Mouse (Mus musculus): Measurements from ENCODE around the gene Gfy.
A peak's percentile ranks its signal among the peaks of the same experiment; 100 is the strongest.
"Not testable (repeated sequence)": the region's sequence is repeated elsewhere in the genome, so short reads cannot be mapped to it uniquely, and the experiment has no call there.

The Gfy gene

DNA sequence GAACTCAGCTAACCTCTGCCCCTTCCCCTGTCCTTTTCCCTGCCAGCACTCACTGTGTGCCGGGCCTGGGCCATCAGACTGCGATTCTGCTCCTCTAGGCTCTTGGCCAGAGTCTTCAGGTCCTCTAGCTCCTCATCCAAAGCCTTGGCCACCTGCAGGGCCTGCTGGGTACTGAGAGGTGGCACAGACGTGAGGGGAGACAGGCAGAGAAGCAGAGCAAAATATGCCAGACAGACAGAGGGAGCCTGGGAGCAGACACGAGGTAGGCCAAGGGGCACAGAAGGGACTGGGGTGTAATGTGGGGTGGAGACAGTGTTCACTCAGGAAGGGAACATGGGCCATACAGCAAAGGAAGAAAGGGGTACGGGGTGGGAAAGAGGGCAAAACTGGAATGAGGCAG lies 14.0 kb upstream of the Gfy start:
- DNase-seq (ENCODE audit: low spot score), result no peak

GRCm38 (mm10) chr7:45192585-45193310 lies 13.4 kb upstream of the Gfy start:
- no peak for DNase-seq (ENCODE audit: low spot score)

- no peak for DNase-seq (ENCODE audit: low spot score)
These were observed 12.5 kb upstream of the Gfy start for GRCm38 (mm10) chr7:45191803-45192363.

- no peak for DNase-seq (ENCODE audit: low spot score)
These were observed 11.8 kb upstream of the Gfy start for GRCm38 (mm10) chr7:45191161-45191560.

- DNase-seq (ENCODE audit: low spot score), result no peak
These were observed 10.8 kb upstream of the Gfy start for GRCm38 (mm10) chr7:45190186-45190585.

DNA sequence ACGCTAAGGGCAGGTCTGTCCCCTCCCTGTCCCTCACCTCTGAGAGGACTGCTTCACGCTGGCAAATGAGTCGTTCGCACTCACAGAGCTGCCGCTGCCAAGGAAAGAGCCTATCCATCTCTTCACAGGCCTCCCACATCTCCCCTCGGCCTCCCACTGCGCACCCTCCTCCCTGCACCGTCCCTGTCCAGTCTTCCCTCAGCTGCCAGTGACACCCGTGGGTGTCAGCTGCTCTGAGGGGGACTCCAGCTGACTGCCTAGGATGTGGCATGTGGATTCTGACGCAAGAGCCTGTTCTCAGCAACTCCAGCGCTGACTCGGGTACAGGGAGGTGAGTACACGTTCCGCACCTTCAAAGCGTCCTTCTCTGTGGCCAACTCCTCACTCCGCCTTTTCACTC lies 10.2 kb upstream of the Gfy start:
- no peak for DNase-seq (ENCODE audit: low spot score)

DNA sequence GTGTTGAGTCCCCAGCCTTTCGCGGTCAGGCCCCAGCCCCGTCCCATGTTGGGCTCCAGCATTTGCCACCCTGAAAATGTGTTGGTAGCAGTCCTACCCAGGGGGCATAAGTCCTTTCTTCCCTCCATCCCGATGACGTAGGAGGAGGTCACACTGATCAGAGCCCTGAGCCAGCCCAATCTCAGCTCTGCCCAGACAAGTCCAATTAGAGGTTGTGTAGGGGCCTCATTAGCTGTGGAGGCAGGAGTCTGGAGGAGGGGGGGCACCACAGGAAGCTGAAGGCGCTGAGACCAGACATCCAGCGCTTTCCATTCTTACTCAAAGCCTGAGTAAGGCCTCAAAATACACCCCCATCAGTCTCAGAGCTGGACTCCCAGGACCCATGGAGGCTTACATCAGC lies 6.6 kb upstream of the Gfy start:
- DNase-seq (ENCODE audit: low spot score), result no peak

- no peak for DNase-seq (ENCODE audit: low spot score)
These were observed 4.3 kb upstream of the Gfy start for GRCm38 (mm10) chr7:45183672-45184071.

- no peak for DNase-seq (ENCODE audit: low spot score)
These were observed 3.2 kb upstream of the Gfy start for GRCm38 (mm10) chr7:45182606-45183005.

DNA sequence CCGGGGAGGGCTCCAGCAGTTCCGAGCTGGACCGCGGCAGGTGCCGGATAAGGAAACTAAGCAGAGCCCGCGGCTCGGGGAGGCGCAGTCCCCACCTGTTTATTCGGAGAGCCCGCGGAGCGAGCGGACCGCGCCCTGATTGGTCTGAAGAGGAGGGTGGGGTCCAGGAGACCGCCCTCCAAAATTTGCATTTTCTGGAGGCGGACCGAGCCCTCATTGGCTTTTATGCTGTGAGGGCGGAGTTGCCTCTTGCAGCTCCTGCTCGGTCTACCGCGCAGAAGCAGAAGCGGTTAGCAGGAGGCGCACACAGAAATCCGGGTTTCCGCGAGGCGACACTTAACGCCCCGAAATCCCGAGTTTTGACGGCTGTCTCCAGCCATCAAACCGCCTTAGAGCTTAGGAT lies 2.8 kb upstream of the Gfy start:
- DNase-seq (ENCODE audit: low spot score), result peak; percentile 83

DNA sequence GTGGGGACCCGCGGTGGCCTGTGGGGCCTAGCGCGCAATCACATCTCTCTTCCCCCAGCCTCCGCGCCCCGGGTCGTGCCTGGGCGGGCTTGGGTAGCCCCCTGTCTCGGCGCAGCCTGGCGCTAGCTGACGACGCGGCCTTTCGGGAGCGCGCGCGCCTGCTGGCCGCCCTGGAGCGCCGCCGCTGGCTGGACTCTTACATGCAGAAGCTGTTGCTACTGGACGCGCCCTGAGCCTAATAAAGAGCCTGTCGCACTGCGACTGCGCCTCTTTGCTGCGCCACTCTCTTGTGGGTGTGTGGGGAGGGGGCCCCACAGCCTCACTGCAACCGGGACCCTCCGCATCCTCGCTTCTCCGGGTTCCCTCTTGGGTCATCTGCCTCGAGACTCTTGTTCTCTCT lies 2.2 kb upstream of the Gfy start:
- DNase-seq (ENCODE audit: low spot score), result peak; percentile 64

DNA sequence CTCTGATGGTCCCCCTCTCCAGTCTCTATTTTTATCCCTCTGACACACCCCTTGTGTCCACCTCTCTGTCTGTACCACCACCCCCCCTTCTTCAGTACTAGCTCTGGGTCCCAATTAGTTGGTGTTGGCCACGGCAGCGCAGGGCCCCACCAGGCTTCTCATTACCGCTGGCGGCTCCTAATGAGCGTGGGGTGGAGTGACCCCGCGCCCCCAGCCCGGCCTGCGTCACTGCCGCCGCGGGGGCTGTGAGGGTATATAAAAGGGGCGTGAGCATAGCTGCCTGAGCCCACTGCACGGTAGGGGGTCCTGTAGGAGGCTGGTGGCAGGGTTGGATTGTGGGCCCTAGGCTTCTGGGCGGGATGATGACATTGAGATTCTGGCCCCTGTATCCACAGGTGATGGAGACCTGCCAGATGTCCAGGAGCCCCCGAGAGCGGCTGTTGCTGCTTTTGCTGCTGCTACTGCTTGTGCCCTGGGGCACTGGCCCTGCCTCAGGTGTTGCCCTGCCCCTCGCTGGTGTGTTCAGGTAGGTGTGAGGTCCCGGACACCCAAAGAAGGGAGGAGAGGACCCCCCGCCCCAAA lies 1.6 kb upstream of the Gfy start, which contains the start of gene Pth2:
Gene Pth2, plus strand, starts transcription at position 100 of the 582 bp plus-strand sequence.
- no peak for DNase-seq (ENCODE audit: low spot score)

DNA sequence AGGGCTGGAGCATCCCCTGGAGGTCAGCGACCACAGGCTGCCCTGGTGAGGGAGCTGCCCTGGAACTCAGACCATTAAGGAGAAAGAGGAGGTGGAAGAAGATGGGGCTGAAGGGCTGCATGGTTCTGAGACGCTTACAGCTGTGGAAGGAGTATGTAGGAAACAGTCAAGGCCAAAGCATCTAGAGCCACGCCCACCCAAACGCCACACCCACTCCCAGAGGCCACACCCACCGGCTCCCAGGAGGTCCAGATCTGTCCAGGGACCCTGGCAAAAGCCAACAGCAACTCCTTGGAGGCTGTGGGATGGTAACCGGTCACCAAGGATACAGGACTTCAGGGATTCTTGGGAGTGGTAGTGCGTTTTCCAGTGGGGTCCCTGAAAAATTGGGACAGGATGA lies 819 bp downstream of the Gfy start:
- peak; percentile 63 for DNase-seq (ENCODE audit: low spot score)

DNA sequence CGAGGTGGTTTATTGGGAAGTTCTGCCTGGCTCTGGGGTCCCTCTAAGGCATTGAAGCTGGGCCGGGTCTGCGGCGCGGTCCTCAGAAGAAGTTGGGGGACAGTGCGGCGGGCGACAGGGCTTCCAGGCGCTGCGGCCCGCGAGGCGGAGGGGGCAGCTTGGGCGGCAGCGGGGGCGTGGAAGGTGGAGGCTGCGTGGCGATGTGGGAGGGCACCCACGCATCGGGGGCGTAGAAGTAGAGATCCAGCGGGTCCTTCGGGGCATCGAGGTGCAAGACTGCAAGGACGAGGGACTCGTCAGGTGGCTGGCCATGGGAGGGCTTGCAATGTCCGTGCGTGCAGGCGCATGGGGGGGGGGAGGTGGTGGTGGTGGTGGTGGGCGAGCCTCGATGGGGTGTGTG lies 3.0 kb downstream of the Gfy start:
- no peak for DNase-seq (ENCODE audit: low spot score)

- DNase-seq (ENCODE audit: low spot score), result no peak
These were observed 3.4 kb downstream of the Gfy start for GRCm38 (mm10) chr7:45175929-45176328.

DNA sequence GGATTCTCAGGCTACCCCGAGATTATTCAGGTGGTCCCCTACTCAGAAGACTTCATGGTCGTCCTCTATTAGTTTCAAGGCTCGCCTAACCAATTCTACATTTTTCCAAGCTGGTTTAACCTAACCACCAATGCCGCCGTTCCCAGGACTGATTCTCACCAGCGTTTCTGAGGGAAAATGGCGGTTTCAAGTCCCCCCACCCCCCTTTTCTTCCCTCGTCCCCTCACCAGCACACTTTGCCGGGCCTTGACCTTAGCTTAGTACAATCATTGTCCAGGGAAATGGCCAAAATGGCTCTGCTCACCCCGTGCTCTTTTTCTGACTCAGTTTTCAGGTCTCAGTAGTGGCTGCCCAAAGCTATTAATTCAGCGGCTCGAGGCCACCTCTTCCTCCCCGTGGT lies 4.0 kb downstream of the Gfy start:
- no peak for DNase-seq (ENCODE audit: low spot score)

DNA sequence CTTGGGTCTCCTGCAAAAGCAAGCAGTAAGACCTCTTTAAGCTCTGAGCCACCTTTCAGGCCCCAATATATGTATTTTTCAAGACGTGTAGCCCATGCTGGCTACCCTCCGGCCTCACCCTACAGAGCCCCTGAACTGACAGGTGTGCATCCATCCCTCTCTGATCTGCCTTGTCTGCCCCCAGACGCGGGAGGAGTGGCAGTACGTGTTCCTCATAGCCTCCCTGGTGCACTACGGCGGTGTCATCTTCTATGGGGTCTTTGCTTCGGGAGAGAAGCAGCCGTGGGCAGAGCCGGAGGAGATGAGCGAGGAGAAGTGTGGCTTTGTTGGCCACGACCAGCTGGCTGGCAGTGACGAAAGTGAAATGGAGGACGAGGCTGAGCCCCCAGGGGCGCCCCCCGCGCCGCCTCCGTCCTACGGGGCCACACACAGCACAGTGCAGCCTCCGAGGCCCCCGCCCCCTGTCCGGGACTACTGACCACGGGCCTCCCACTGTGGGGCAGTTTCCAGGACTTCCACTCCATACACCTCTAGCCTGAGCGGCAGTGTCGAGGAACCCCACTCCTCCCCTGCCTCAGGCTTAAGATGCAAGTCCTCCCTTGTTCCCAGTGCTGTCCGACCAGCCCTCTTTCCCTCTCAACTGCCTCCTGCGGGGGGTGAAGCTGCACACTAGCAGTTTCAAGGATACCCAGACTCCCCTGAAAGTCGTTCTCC lies 4.6 kb downstream of the Gfy start:
- DNase-seq (ENCODE audit: low spot score), result no peak

- DNase-seq (ENCODE audit: low spot score), result not testable (repeated sequence)
These were observed 5.6 kb downstream of the Gfy start for GRCm38 (mm10) chr7:45173772-45174171.

- peak; percentile 66 for DNase-seq (ENCODE audit: low spot score)
These were observed 6.4 kb downstream of the Gfy start for GRCm38 (mm10) chr7:45172974-45173373.

DNA sequence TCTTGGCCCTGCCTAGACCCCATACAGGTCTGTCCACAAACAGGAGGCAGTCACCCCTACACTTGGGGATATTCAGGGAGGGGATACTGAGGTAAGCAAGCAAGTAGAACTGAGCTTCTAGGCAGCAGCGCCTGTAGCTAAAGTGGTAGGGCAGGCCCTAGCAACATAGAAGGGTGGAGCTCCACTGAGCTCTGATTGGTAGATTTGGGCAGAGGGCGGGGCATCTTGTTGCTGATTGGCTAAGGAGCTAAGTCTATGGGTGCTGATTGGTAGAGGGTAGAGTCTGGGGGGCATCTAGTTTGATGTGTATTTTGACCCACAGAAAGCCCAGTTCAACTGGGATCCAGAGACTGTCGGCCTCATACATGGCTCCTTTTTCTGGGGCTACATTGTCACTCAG lies 9.9 kb downstream of the Gfy start:
- no peak for DNase-seq (ENCODE audit: low spot score)

DNA sequence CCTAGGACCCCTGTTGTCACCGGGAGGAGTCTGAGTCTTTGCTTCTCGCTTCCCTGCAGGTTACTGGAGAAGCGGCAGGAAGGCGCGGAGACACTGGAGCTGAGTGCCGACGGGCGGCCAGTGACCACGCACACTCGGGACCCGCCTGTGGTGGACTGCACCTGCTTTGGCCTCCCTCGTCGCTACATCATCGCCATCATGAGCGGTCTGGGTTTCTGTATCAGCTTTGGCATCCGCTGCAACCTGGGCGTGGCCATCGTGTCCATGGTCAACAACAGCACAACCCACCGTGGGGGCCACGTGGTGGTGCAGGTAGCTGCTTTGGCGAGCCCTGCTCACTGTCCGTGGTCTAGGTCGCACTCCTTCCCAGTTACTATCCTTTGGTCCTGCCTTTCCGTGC lies 10.7 kb downstream of the Gfy start:
- no peak for DNase-seq (ENCODE audit: low spot score)

DNA sequence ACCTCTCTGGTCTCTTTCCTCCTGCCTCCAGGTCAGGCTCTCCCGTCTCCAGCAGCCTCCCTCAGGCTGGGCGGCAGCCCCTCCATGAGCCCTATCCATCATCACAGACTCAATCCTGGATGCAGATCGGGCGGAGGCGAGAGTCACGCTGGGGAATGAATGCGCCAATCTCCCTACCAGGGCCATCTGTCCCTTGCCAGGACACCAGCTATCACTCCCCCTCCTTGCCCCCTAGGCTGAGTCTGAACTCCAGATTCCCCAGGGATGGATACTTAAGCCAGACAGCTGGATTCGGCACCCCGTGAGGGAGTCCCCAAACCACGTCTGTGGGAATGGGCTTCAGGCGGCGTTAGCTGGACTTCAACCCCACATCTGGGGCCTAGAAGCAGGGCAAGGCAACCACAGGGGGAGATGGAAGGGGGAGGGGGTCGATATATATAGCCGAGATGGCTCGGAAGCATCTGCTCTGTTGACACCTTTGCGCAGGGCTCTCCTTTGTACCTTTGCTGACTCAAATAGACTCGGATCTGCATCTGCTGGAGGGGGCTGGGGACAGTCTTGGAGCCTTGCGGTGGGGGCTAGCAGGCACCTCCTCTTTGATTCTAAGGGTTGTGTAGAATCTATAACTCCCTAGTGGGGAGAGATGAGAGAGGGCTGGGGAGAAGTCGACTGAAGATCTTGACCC lies 11.5 kb downstream of the Gfy start:
- DNase-seq (ENCODE audit: low spot score), result no peak

Data from testis, postnatal 10 days (tissue).